20 mouse cellular contexts compared by ENCODE assay signal in genomic region chr13:46267783-46268182, GRCm38 (mm10). TPM values are rescaled to one million over a fixed set of nuclear protein-coding genes. Genes with fewer than 3 reads are reported as not detected.
DNase-seq lines count a peak whose midpoint lies in the region; ATAC-seq lines count a peak whose summit lies in the region.
"Had no signal": no experiment of that assay in that cellular context is flagged by ENCODE, and none has a peak within 500 bp of the region (broad histone marks: within the 10 kb centered on the region; RNA-seq: fewer than 3 reads in every experiment).

No protein-coding gene starts in this region.

- H3K4me2 ChIP-seq in limb, embryonic 15.5 days = no peak overlapping the region
- no peak overlapping the region for H3K4me2 ChIP-seq in liver, embryonic 12.5 days
- no peak overlapping the region for H3K4me2 ChIP-seq in stomach, embryonic 15.5 days
- no peak overlapping the region for H3K4me2 ChIP-seq in heart, embryonic 11.5 days
- H3K4me2 ChIP-seq: hindbrain, embryonic 15.5 days; midbrain, embryonic 12.5 days had no signal

- DNase-seq in limb, embryonic 10.5 days (ENCODE audit: low spot score) = no peak
- DNase-seq in embryo, embryonic 11 days = no peak
- DNase-seq in layer of hippocampus, adult 9-11 months = no peak
- DNase-seq: cerebellum, postnatal 14 days; lung, postnatal 14 days had no signal

- H3K4me1 ChIP-seq in limb, embryonic 15.5 days = peaks cover 18% of the 10 kb centered on the region
- H3K4me1 ChIP-seq in limb, embryonic 10.5 days = peaks cover 10% of the 10 kb centered on the region
- peaks cover 19% of the 10 kb centered on the region for H3K4me1 ChIP-seq in liver, embryonic 12.5 days
- peaks cover 7% of the 10 kb centered on the region for H3K4me1 ChIP-seq in stomach, embryonic 15.5 days
- H3K4me1 ChIP-seq in heart, embryonic 11.5 days (ENCODE audit: control insufficient read depth, insufficient read depth, low read length) = peaks cover 4% of the 10 kb centered on the region; the same call in 1 of the 2 replicates

- H3K27me3 ChIP-seq in limb, embryonic 15.5 days = no peaks in the 10 kb centered on the region
- no peaks in the 10 kb centered on the region for H3K27me3 ChIP-seq in limb, embryonic 10.5 days (ENCODE audit: low read depth, poor library complexity, severe bottlenecking)
- H3K27me3 ChIP-seq in liver, embryonic 12.5 days (replicated peaks) = peaks cover under 1% of the 10 kb centered on the region; the same call in 1 of the 2 replicates
- H3K27me3 ChIP-seq in stomach, embryonic 15.5 days (replicated peaks) = no peaks in the 10 kb centered on the region
- H3K27me3 ChIP-seq in heart, embryonic 11.5 days (ENCODE audit: control insufficient read depth, insufficient read depth, low read length) = no peaks in the 10 kb centered on the region
- H3K27me3 ChIP-seq: hindbrain, embryonic 15.5 days had no signal

- H3K27ac ChIP-seq in limb, embryonic 15.5 days = peak overlapping the region; percentile 22; the same call in 1 of the 2 replicates
- no peak overlapping the region for H3K27ac ChIP-seq in limb, embryonic 10.5 days
- H3K27ac ChIP-seq in liver, embryonic 12.5 days = no peak overlapping the region
- H3K27ac ChIP-seq in stomach, embryonic 15.5 days = peak overlapping the region; percentile 70
- H3K27ac ChIP-seq in heart, embryonic 11.5 days (ENCODE audit: low read depth, low read length) = no peak overlapping the region
- H3K27ac ChIP-seq: embryonic facial prominence, embryonic 10.5 days; hindbrain, embryonic 15.5 days; midbrain, embryonic 12.5 days had no signal

- no peak overlapping the region for H3K9ac ChIP-seq in limb, embryonic 15.5 days
- H3K9ac ChIP-seq in liver, embryonic 12.5 days = no peak overlapping the region
- no peak overlapping the region for H3K9ac ChIP-seq in stomach, embryonic 15.5 days
- no peak overlapping the region for H3K9ac ChIP-seq in heart, embryonic 11.5 days (ENCODE audit: low read depth, low read length)
- H3K9ac ChIP-seq: hindbrain, embryonic 15.5 days; midbrain, embryonic 12.5 days had no signal

- H3K9me3 ChIP-seq in limb, embryonic 15.5 days = no peaks in the 10 kb centered on the region
- no peaks in the 10 kb centered on the region for H3K9me3 ChIP-seq in limb, embryonic 10.5 days (replicated peaks)
- no peaks in the 10 kb centered on the region for H3K9me3 ChIP-seq in liver, embryonic 12.5 days (replicated peaks)
- no peaks in the 10 kb centered on the region for H3K9me3 ChIP-seq in stomach, embryonic 15.5 days
- no peaks in the 10 kb centered on the region for H3K9me3 ChIP-seq in heart, embryonic 11.5 days (replicated peaks; ENCODE audit: control insufficient read depth, low read length)
- H3K9me3 ChIP-seq: embryonic facial prominence, embryonic 10.5 days; hindbrain, embryonic 15.5 days; midbrain, embryonic 12.5 days had no signal

- H3K4me3 ChIP-seq in limb, embryonic 15.5 days = no peak overlapping the region
- H3K4me3 ChIP-seq in limb, embryonic 10.5 days = no peak overlapping the region
- no peak overlapping the region for H3K4me3 ChIP-seq in liver, embryonic 12.5 days
- no peak overlapping the region for H3K4me3 ChIP-seq in stomach, embryonic 15.5 days (replicated peaks)
- no peak overlapping the region for H3K4me3 ChIP-seq in heart, embryonic 11.5 days (ENCODE audit: low read depth, low read length)
- H3K4me3 ChIP-seq: embryonic facial prominence, embryonic 10.5 days; erythroblast, embryonic 14.5 days; heart, adult 2 months; hindbrain, embryonic 15.5 days; midbrain, embryonic 12.5 days had no signal

- no peak for ATAC-seq in limb, embryonic 15.5 days (ENCODE audit: insufficient number of reproducible peaks, low FRiP score, low TSS enrichment, low read depth)
- ATAC-seq in common myeloid progenitor, adult 5-6 weeks (replicated peaks; ENCODE audit: low read depth, poor library complexity, severe bottlenecking) = 0 out of 2 replicates have a peak, but pooled peaks have one; percentile 42
- ATAC-seq in liver, embryonic 12.5 days = peak; percentile 82
- peak; percentile 79 for ATAC-seq in stomach, embryonic 15.5 days (ENCODE audit: insufficient read depth, low FRiP score, low read depth)
- ATAC-seq in heart, embryonic 11.5 days (replicated peaks; ENCODE audit: insufficient number of reproducible peaks, low FRiP score, low TSS enrichment) = no peak
- ATAC-seq: forebrain, embryonic 16.5 days had no signal

- no peaks in the 10 kb centered on the region for H3K36me3 ChIP-seq in limb, embryonic 15.5 days
- H3K36me3 ChIP-seq in limb, embryonic 10.5 days = no peaks in the 10 kb centered on the region
- H3K36me3 ChIP-seq in liver, embryonic 12.5 days = no peaks in the 10 kb centered on the region
- H3K36me3 ChIP-seq in stomach, embryonic 15.5 days = no peaks in the 10 kb centered on the region
- H3K36me3 ChIP-seq in heart, embryonic 11.5 days (ENCODE audit: control insufficient read depth, insufficient read depth, low read length) = no peaks in the 10 kb centered on the region
- H3K36me3 ChIP-seq: embryonic facial prominence, embryonic 10.5 days; hindbrain, embryonic 15.5 days; midbrain, embryonic 12.5 days had no signal

RNA-seq across cellular contexts. Expression of gene Stmnd1, which starts 5.7 kb away (rescaled TPM):
- 1.2 and 1.7 TPM in 2 replicates for polyA plus RNA-seq in limb, embryonic 15.5 days (2015; fragmentation: Nextera tagmentation; extraction: Ambion mirVana)
- polyA plus RNA-seq in limb, embryonic 10.5 days (2016; fragmentation: Nextera tagmentation; extraction: Ambion mirVana) = not detected in 2 replicates
- total RNA-seq in common myeloid progenitor, adult 5-6 weeks (2017) = not detected in 2 replicates
- polyA plus RNA-seq in liver, embryonic 12.5 days (2016; fragmentation: Nextera tagmentation; extraction: Ambion mirVana) = not detected in 2 replicates
- 0.09 TPM in 1 of 2 replicates, not detected in the other for polyA plus RNA-seq in stomach, embryonic 15.5 days (2015; fragmentation: Nextera tagmentation; extraction: Ambion mirVana)
- polyA plus RNA-seq in heart, embryonic 11.5 days (2014; fragmentation: Nextera tagmentation; extraction: Ambion mirVana) = 0.72 TPM in 1 of 2 replicates, not detected in the other
- total RNA-seq: adrenal gland, postnatal 14 days; ES-E14; neutrophil, adult 5-6 weeks had no signal
- polyA plus RNA-seq: erythroblast, embryonic 14.5 days; forebrain, embryonic 16.5 days; limb, embryonic 11.5 days; midbrain, embryonic 12.5 days had no signal

Comparison
In these comparisons a context has a peak if more than half of its experiments do, and no peak if none do; other contexts are left out.
1. H3K27ac ChIP-seq: peak in limb, embryonic 15.5 days (single experiment) and stomach, embryonic 15.5 days (single experiment); none in limb, embryonic 10.5 days (single experiment), liver, embryonic 12.5 days (single experiment) and heart, embryonic 11.5 days (single experiment).
2. ATAC-seq: peak in common myeloid progenitor, adult 5-6 weeks (single experiment), liver, embryonic 12.5 days (single experiment) and stomach, embryonic 15.5 days (single experiment); none in limb, embryonic 15.5 days (single experiment) and heart, embryonic 11.5 days (single experiment).